Mouse (Mus musculus): ENCODE measurements around the gene Jade1. TPM values are rescaled to one million over a fixed set of nuclear protein-coding genes. Genes with fewer than 3 reads are reported as not detected.
A peak's percentile ranks its signal among the peaks of the same experiment; 100 is the strongest.

Gene Jade1
- polyA plus RNA-seq, 1 experiment from 2014 or later: 14.4 TPM

DNA sequence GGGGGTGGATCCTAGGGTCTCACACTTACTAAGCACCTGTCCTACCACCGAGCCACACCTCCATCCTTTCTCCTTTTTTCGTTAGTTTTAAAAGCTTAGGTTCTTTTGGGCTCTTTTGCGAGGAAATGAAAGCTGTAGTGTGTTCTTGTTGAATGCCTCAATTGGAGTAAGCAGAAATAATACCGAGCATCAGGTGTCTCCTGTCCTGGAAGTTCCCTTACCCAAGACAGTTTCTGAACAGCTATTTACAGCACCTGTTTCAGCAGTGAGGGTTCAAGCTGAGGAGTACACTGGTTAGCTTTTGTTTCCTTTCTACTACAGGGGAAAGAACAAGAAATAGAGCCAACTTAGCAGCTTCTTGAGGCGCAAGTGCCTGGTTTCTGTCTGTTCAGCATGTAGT, 14.4 kb downstream of the Jade1 start:
- Histone ChIP-seq H3K27me3 (replicated peaks) (no peaks in the 10 kb centered on the region), H3K4me1 (peaks cover 24% of the 10 kb centered on the region), H3K4me3 (no peak overlapping the region), H3K27ac (no peak overlapping the region), H3K9me3 (no peaks in the 10 kb centered on the region), H3K9ac (no peak overlapping the region), H3K4me2 (replicated peaks) (no peak overlapping the region), H3K36me3 (no peaks in the 10 kb centered on the region)
- no peak for ATAC-seq (ENCODE audit: low FRiP score, low read depth)
- 80% methylated on average over 5 of the region's 5 CpGs for WGBS

GRCm38 (mm10) chr3:41572131-41572530, 16.6 kb downstream of the Jade1 start:
- 67% methylated on average over 4 of the region's 4 CpGs for WGBS
- Histone ChIP-seq H3K4me2 (replicated peaks) (no peak overlapping the region), H3K4me1 (peaks cover 23% of the 10 kb centered on the region), H3K9me3 (no peaks in the 10 kb centered on the region), H3K36me3 (no peaks in the 10 kb centered on the region), H3K4me3 (no peak overlapping the region), H3K27ac (no peak overlapping the region), H3K9ac (no peak overlapping the region), H3K27me3 (replicated peaks) (no peaks in the 10 kb centered on the region)
- no peak for ATAC-seq (ENCODE audit: low FRiP score, low read depth)

GRCm38 (mm10) chr3:41572968-41573367, 17.4 kb downstream of the Jade1 start:
- Histone ChIP-seq H3K4me2 (replicated peaks) (no peak overlapping the region), H3K4me3 (no peak overlapping the region), H3K27ac (no peak overlapping the region), H3K4me1 (peaks cover 23% of the 10 kb centered on the region), H3K27me3 (replicated peaks) (no peaks in the 10 kb centered on the region), H3K9ac (no peak overlapping the region), H3K36me3 (no peaks in the 10 kb centered on the region), H3K9me3 (no peaks in the 10 kb centered on the region)
- ATAC-seq (ENCODE audit: low FRiP score, low read depth): no peak
- WGBS: 89% methylated on average over 11 of the region's 11 CpGs

GRCm38 (mm10) chr3:41574208-41574607, 18.7 kb downstream of the Jade1 start:
- H3K36me3 ChIP-seq: no peaks in the 10 kb centered on the region
- no peak overlapping the region for H3K9ac ChIP-seq
- no peaks in the 10 kb centered on the region for H3K27me3 ChIP-seq (replicated peaks)
- ATAC-seq (ENCODE audit: low FRiP score, low read depth): no peak
- no peak overlapping the region for H3K4me3 ChIP-seq
- H3K4me1 ChIP-seq: peaks cover 23% of the 10 kb centered on the region
- no peak overlapping the region for H3K4me2 ChIP-seq (replicated peaks)
- H3K9me3 ChIP-seq: no peaks in the 10 kb centered on the region
- 62% methylated on average over 8 of the region's 8 CpGs for WGBS
- H3K27ac ChIP-seq: no peak overlapping the region

GRCm38 (mm10) chr3:41574720-41575435, 19.3 kb downstream of the Jade1 start:
- Histone ChIP-seq H3K27me3 (replicated peaks) (no peaks in the 10 kb centered on the region), H3K4me2 (replicated peaks) (no peak overlapping the region), H3K4me3 (no peak overlapping the region), H3K9me3 (no peaks in the 10 kb centered on the region), H3K36me3 (no peaks in the 10 kb centered on the region), H3K4me1 (peaks cover 23% of the 10 kb centered on the region), H3K9ac (no peak overlapping the region), H3K27ac (no peak overlapping the region)
- no peak for ATAC-seq (ENCODE audit: low FRiP score, low read depth)
- WGBS: 50% methylated on average over 7 of the region's 7 CpGs

GRCm38 (mm10) chr3:41575971-41576370, 20.4 kb downstream of the Jade1 start:
- WGBS: 89% methylated on average over 5 of the region's 5 CpGs
- ATAC-seq (ENCODE audit: low FRiP score, low read depth): no peak
- no peak overlapping the region for H3K4me2 ChIP-seq (replicated peaks)
- no peaks in the 10 kb centered on the region for H3K36me3 ChIP-seq
- peaks cover 34% of the 10 kb centered on the region for H3K4me1 ChIP-seq
- H3K27me3 ChIP-seq (replicated peaks): no peaks in the 10 kb centered on the region
- no peak overlapping the region for H3K4me3 ChIP-seq
- H3K9me3 ChIP-seq: no peaks in the 10 kb centered on the region
- no peak overlapping the region for H3K9ac ChIP-seq
- H3K27ac ChIP-seq: no peak overlapping the region

DNA sequence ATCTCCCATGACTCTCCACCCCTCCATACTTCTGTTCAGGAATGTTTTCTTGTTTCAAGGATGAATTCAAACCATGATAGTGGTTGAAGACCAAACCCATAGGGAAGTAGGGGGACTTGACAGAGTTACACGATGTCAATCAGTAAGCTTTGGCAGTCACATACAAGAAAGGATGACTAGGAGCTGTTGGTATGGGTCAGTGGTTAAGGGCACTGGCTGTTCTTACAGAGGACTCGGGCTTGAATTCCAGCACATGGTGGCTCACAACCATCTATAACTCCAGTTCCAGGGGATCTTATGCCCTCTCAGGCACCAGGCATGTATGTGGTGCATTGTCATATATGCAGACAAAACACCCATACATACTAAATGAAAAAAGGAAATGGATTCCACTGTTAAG, 21.7 kb downstream of the Jade1 start:
- H3K4me3 ChIP-seq: no peak overlapping the region
- H3K36me3 ChIP-seq: no peaks in the 10 kb centered on the region
- ATAC-seq (ENCODE audit: low FRiP score, low read depth): no peak
- H3K4me1 ChIP-seq: peaks cover 38% of the 10 kb centered on the region
- H3K4me2 ChIP-seq (replicated peaks): no peak overlapping the region
- H3K27ac ChIP-seq: no peak overlapping the region
- WGBS: 81% methylated on average over 2 of the region's 2 CpGs
- no peaks in the 10 kb centered on the region for H3K27me3 ChIP-seq (replicated peaks)
- H3K9ac ChIP-seq: no peak overlapping the region
- H3K9me3 ChIP-seq: no peaks in the 10 kb centered on the region

DNA sequence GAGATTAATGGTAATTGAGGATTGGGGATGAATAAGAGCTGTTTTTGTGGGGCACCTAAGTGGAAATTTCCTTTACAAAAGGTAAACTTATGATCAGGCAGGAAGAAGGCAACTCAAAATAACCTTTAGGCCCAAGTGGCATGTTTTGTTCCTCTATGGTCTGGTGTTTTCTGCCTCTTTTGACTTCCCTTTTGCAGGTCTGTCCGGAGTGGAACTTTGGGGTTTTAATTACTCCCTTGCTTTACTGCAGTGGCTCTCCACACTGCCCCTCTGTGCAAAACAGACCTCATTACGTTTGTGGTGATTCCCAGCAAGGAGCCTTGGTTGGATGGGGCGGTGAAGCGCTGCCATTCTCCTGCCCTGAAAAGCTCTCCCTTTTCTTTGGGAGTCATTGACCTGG, 24.3 kb downstream of the Jade1 start:
- H3K27me3 ChIP-seq (replicated peaks): no peaks in the 10 kb centered on the region
- no peak overlapping the region for H3K4me2 ChIP-seq (replicated peaks)
- no peak for ATAC-seq (ENCODE audit: low FRiP score, low read depth)
- no peaks in the 10 kb centered on the region for H3K36me3 ChIP-seq
- peaks cover 33% of the 10 kb centered on the region for H3K4me1 ChIP-seq
- whole genome bisulfite sequencing: 18% methylated on average over 4 of the region's 4 CpGs
- H3K9ac ChIP-seq: no peak overlapping the region
- H3K27ac ChIP-seq: no peak overlapping the region
- no peak overlapping the region for H3K4me3 ChIP-seq
- H3K9me3 ChIP-seq: no peaks in the 10 kb centered on the region

DNA sequence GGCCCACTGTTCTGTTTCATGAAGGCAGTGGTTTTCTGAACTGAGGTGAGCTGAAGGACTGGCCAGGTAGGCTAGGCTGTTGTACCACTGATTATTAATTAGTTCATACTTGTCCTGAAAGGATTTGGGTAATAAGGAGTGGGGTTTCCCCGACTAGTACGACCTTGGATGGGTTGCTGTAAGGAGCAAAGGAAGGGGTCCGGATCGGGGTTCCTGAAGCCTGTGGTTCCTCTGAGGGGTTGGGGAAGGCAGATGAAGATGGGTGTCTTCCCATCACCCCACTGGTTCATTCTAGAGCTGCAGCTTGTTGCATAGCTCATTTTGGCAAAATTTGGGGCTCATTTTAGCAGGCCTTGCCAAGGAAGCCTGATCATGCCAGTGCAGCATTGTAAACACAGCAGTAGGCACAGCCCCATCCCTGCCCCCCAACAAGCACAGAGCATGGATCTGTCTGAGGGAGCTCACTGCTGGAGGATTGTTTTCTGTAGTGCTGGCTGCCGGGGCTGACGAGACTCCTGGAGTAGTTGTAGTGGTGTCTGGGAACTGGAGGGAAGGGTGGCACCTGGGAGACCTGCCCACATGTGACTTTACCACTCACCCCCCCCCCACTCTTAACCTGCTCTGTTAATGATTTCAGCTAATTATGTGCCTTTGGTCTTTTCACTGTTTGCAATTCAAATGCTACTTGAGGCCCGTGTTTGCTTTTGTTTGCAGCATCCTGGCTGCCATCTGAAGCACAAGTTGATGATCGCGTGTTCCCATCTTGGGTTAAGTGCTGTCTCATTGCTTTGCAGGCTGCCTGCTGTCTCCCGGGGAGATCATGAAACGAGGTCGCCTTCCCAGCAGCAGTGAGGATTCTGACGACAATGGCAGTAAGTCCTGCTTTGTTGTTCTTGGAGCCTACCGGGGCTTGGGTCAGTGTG, 25.1 kb downstream of the Jade1 start:
- Histone ChIP-seq H3K27ac (no peak overlapping the region), H3K9ac (peak overlapping the region; percentile 21; the same call in 1 of the 2 replicates), H3K9me3 (no peaks in the 10 kb centered on the region), H3K36me3 (no peaks in the 10 kb centered on the region), H3K27me3 (replicated peaks) (no peaks in the 10 kb centered on the region), H3K4me1 (peaks cover 27% of the 10 kb centered on the region), H3K4me2 (replicated peaks) (peak overlapping the region; percentile 12; the same call in 1 of the 2 replicates), H3K4me3 (no peak overlapping the region)
- WGBS: 29% methylated on average over 14 of the region's 14 CpGs
- ATAC-seq (ENCODE audit: low FRiP score, low read depth): 0 out of 2 replicates have a peak, but pooled peaks have one; percentile 25

DNA sequence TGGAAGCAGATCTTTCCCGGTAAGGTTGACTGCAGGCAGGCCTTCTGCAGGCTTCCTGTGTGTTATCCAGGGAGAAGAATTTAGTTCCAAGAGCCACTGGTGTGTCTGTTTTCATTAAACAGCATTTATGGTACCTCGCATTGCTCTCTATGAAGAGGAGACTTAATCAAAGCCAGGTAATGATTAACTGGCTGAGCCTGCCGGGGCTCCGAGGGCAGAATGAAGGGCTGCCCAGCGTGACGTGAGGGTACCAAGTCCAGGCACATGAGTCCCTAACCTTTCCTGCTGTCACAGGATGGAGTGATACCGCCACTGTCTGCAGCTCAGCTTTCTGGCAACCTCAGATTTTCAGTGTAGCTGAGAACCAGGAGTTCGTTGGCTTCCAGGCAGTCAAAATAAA, 25.9 kb downstream of the Jade1 start:
- H3K4me2 ChIP-seq (replicated peaks): no peak overlapping the region
- no peak overlapping the region for H3K27ac ChIP-seq
- no peak for ATAC-seq (ENCODE audit: low FRiP score, low read depth)
- H3K9me3 ChIP-seq: no peaks in the 10 kb centered on the region
- 28% methylated on average over 8 of the region's 8 CpGs for WGBS
- H3K27me3 ChIP-seq (replicated peaks): no peaks in the 10 kb centered on the region
- H3K9ac ChIP-seq: peak overlapping the region; percentile 21; the same call in 1 of the 2 replicates
- peaks cover 27% of the 10 kb centered on the region for H3K4me1 ChIP-seq
- H3K4me3 ChIP-seq: no peak overlapping the region
- no peaks in the 10 kb centered on the region for H3K36me3 ChIP-seq

- WGBS: 72% methylated on average over 7 of the region's 7 CpGs
- ATAC-seq (ENCODE audit: low FRiP score, low read depth): no peak
- H3K4me2 ChIP-seq (replicated peaks): no peak overlapping the region
Observed at GRCm38 (mm10) chr3:41582256-41582655, 26.7 kb downstream of the Jade1 start.

GRCm38 (mm10) chr3:41583092-41583491, 27.6 kb downstream of the Jade1 start:
- no peak overlapping the region for H3K27ac ChIP-seq
- ATAC-seq (ENCODE audit: low FRiP score, low read depth): no peak
- no peak overlapping the region for H3K4me3 ChIP-seq
- H3K9me3 ChIP-seq: no peaks in the 10 kb centered on the region
- H3K36me3 ChIP-seq: no peaks in the 10 kb centered on the region
- no peaks in the 10 kb centered on the region for H3K27me3 ChIP-seq (replicated peaks)
- H3K4me1 ChIP-seq: peaks cover 27% of the 10 kb centered on the region
- H3K4me2 ChIP-seq (replicated peaks): no peak overlapping the region
- WGBS: 92% methylated on average over 14 of the region's 14 CpGs
- no peak overlapping the region for H3K9ac ChIP-seq

More at GRCm38 (mm10) chr3:41582256-41582655, 26.7 kb downstream of the Jade1 start:
- H3K9ac ChIP-seq: no peak overlapping the region; the same call in 1 of the 2 replicates
- no peaks in the 10 kb centered on the region for H3K36me3 ChIP-seq
- H3K4me3 ChIP-seq: no peak overlapping the region
- no peaks in the 10 kb centered on the region for H3K27me3 ChIP-seq (replicated peaks)
- peaks cover 27% of the 10 kb centered on the region for H3K4me1 ChIP-seq
- no peak overlapping the region for H3K27ac ChIP-seq
- no peaks in the 10 kb centered on the region for H3K9me3 ChIP-seq

Data from neural tube, embryonic 12.5 days (tissue).